27 mouse cellular contexts compared by ENCODE assay signal in genomic region chr17:11107007-11107406, GRCm38 (mm10).
"Had no signal": no experiment of that assay in that cellular context is flagged by ENCODE, and none has a peak within 500 bp of the region (broad histone marks: within the 10 kb centered on the region; RNA-seq: fewer than 3 reads in every experiment).

No protein-coding gene starts in this region.

- H3K4me2 ChIP-seq: heart, embryonic 11.5 days; heart, embryonic 13.5 days; heart, embryonic 15.5 days; hindbrain, embryonic 12.5 days; hindbrain, embryonic 14.5 days; intestine, embryonic 15.5 days; limb, embryonic 12.5 days; liver, embryonic 11.5 days; liver, embryonic 13.5 days had no signal

- ATAC-seq: hindbrain, embryonic 16.5 days; inflammation-experienced regulatory T-cells, adult 6 months; intestine, embryonic 15.5 days; intestine, postnatal 0 days had no signal

- H3K9ac ChIP-seq: heart, embryonic 13.5 days; heart, embryonic 15.5 days; hindbrain, embryonic 12.5 days; hindbrain, embryonic 14.5 days; intestine, embryonic 15.5 days; limb, embryonic 12.5 days; liver, embryonic 13.5 days had no signal

- H3K9me3 ChIP-seq: heart, embryonic 13.5 days; heart, embryonic 15.5 days; intestine, embryonic 15.5 days; limb, embryonic 12.5 days; liver, embryonic 13.5 days had no signal

- H3K27ac ChIP-seq: gastrocnemius, adult 2 months; heart, adult 2 months; heart, embryonic 13.5 days; heart, embryonic 15.5 days; hindbrain, embryonic 12.5 days; hindbrain, embryonic 14.5 days; intestine, embryonic 15.5 days; left cerebral cortex, adult 2 months; limb, embryonic 10.5 days; limb, embryonic 12.5 days; liver, embryonic 13.5 days had no signal

- H3K4me1 ChIP-seq: heart, embryonic 13.5 days; heart, embryonic 15.5 days; hindbrain, embryonic 10.5 days; hindbrain, embryonic 12.5 days; intestine, embryonic 15.5 days; limb, embryonic 10.5 days; limb, embryonic 12.5 days; liver, embryonic 13.5 days had no signal

- DNase-seq: gastrocnemius, adult 2 months; gastrocnemius, postnatal 10 days; gastrocnemius, postnatal 25 days; heart, adult 2 months; heart, postnatal 14 days; heart, postnatal 36 days; kidney, adult 18-20 months; kidney, adult 8-10 months; kidney, postnatal 10 days; kidney, postnatal 25 days; kidney, postnatal 4 days; liver; liver, embryonic 13.5 days had no signal

- H3K4me3 ChIP-seq: gastrocnemius, adult 2 months; heart, adult 2 months; heart, embryonic 13.5 days; heart, embryonic 15.5 days; hindbrain, embryonic 10.5 days; hindbrain, embryonic 12.5 days; intestine, embryonic 15.5 days; left cerebral cortex, adult 2 months; limb, embryonic 10.5 days; limb, embryonic 12.5 days; liver, embryonic 13.5 days had no signal

- H3K36me3 ChIP-seq: heart, embryonic 13.5 days; heart, embryonic 15.5 days; hindbrain, embryonic 10.5 days; hindbrain, embryonic 12.5 days; intestine, embryonic 15.5 days; limb, embryonic 10.5 days; limb, embryonic 12.5 days; liver, embryonic 13.5 days had no signal

- H3K27me3 ChIP-seq: heart, embryonic 13.5 days; heart, embryonic 15.5 days; hindbrain, embryonic 12.5 days; intestine, embryonic 15.5 days; limb, embryonic 12.5 days; liver, embryonic 13.5 days had no signal
